Mouse (Mus musculus) R1 (cell line): ENCODE data around the gene Hddc3.

Source experiments
- DNase-seq: peaks from one replicate; pipeline ENCODE4 v3.0.0-alpha.2; 2018; ENCODE audit warnings: low read depth, low spot score

Hddc3 gene

GRCm38 (mm10) chr7:80398654-80399444 lies 55.9 kb downstream of the Hddc3 start:
- DNase-seq, result no peak

- DNase-seq, result no peak
Measured at GRCm38 (mm10) chr7:80400099-80400498, 57.2 kb downstream of the Hddc3 start.
